Mouse (Mus musculus): ENCODE measurements at regions not wholly inside any gene's neighbourhood (a gene's known extent, or its start where the extent isn't known, plus 50 kb on each side); places are given as distances from the start of the nearest gene placed in this dataset.
A peak's percentile ranks its signal among the peaks of the same experiment; 100 is the strongest.

DNA sequence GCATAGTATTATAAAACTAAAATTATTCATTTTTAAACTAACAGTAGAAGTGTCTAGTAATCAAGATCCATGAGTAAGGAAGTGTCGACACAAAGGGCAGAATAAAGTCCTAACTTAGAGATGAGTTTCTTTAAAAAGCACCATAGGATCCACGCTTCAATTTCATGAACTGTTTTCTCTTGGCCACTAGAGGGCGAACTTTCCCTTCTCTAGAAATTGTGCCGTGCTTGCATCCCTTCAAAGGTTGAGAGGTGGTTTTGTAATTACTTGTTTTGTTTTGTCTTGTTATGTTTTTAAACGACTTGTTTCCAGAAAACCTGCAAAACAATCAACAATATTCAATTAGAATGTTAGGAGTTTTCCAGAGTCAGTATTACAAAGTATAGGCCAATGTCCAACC is 253.8 kb downstream of the Pax3 start:
- TF ChIP-seq CTCF (IDR thresholded peaks at IDR 0.05; ENCODE audit: control insufficient read depth, insufficient read depth, low read length) (0 out of 2 replicates have a peak, but pooled peaks have one; percentile 13), POLR2A (IDR thresholded peaks at IDR 0.05; ENCODE audit: borderline replicate concordance, control insufficient read depth, low read depth, low read length) (no peak)
